Mouse (Mus musculus): ENCODE measurements around the gene Slc41a2.
A peak's percentile ranks its signal among the peaks of the same experiment; 100 is the strongest.

Slc41a2 gene

DNA sequence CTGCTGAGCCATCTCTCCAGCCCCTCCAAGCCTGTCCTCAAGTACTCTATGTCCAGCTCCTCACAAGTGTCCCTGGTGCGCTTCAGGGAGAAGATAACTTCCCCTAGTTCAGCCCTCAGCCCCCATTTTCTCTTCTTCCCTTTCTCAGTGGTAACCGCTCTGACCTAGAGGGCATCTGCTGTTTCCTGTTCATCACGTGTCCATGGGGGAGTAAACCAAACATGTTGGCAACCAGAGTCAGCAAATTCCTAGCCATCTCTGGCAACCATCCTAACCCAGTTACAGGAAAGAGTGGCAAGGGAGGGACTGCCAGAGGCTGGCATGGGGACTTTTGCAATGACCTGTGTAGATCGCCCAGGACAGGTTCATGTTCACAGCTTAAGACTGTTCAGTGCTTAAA lies 36.0 kb downstream of the Slc41a2 start:
- DNase-seq: peak; percentile 97

DNA sequence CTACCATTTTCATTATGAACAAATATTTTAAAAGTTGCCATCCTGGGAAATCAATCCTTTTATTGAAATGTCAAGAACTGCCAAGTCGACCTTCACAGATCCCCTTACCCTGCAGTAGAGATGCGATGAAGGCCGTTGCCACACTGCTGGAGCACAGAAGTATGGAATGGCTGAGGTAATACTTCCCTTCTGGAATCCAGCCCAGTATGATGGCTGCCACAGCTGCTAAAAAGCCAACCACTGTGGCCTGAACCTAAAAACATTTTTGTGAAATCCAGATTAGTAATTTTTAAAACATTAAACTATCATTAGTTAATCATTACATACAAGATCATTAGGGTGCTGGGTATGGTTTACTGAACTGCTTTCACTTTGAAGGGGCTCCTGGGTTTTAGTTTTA lies 36.6 kb downstream of the Slc41a2 start:
- DNase-seq: peak; percentile 74

DNA sequence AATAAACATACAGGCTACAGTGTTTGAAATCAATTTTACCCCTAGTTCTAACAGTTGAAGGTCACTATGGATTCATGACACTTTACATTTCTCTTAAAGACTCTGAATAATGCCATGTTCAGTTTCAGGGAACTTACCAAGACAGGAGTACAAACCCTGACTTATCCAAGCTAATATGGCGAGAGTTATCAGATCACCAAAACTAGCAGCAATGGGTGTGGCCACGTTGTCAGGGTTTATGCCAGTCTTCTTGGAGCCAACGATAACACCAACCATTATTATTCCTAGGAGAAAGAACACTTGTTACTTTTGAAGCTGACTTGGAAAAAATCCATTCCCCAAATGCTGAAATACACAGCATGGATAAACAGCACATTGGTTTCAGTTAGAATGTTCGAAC lies 40.7 kb downstream of the Slc41a2 start:
- peak; percentile 37 for DNase-seq

DNA sequence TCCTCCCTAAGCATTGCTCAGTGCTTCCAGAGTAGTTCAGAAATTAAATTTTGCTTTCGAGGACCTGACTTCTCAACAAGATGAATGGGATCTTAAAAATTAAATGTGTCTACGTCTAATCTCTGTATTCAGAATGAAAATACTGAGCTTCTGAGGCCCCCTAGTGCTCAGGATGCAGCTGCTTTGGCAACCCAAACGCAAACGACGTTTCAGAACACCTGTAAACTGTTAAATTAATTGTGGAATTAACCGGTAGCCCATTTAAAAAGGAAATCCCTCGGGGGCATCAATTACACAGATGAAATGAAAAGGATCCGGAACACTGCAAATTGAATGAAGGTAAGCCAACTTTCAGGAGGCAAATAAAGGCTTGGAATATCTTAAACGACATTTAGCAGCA lies 42.9 kb downstream of the Slc41a2 start:
- DNase-seq: no peak

DNA sequence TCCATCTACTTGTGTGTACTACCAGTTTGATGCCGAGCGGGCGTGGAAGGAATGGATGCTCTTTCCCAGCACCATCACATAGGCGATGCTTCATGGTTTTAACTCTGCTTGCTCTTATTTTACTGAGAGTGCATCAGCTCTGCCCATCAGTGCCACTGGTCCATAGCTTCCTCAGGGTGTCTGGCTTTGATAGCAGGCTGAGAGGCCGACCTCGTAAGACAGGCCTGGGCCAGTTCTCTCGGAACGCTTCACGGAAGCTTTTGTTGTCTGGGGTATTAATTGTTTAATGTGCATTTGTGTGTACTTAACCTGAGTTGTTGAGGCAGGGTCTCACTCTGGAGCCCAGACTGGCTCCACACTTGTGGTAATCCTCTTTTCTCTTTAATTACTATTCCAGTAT lies 44.3 kb downstream of the Slc41a2 start:
- peak; percentile 73 for DNase-seq

DNA sequence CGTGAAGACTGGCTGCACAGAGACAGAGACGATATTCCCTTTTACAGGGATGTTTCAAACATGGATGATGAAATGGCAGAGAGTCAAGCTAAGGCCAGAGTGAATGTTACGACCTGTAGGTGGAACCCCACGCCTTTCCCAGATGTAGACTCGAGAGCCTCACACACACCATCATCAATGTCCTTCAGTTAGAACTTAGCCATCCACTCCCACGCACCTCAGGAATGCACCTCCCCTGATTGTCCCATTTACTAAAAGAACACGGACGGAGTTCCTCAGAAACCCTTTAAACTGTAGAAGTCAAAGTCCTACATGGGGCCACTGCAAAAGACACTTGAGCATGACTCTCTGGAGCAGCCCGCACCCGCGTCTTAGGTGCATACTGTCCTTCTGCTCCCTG lies 46.0 kb downstream of the Slc41a2 start:
- DNase-seq: peak; percentile 52

DNA sequence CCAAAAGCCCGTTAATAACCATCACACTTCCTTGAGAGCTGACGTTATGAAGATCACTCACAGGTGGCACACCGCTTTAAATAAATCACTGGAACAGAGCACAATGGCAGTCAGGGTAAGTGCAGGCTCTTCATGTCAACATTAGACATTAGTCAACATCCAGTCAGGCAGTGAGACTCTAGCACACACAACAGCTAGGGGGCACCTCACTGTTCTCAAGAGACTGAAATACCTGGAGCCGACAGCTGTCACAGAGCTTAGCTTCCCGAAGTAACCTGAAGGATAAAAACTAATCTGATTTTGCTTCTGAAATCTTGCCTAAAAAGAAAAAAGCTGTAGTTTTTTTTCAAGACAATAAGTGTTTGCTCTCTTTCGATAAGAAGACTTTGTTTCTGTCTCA lies 49.9 kb downstream of the Slc41a2 start:
- peak; percentile 12 for DNase-seq

DNA sequence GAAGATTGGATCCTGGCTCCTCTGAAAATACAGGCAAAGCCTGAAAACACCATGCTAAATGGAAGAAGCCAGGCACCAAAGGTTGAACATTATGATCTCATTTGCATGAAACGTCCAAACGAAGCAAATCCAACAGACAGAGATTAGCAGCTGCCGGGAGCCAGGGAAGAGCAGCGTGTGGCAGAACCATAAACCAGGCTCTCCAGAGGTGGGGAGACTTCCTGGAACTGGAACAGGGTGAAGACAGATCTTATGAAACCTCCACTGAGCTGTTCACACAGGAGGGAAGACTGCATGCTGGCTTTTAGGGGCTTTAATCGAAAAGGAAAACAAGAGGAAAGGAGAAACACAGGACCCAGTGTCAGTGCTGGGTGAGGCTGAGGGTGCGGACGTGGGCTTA lies 51.3 kb downstream of the Slc41a2 start:
- peak; percentile 68 for DNase-seq

DNA sequence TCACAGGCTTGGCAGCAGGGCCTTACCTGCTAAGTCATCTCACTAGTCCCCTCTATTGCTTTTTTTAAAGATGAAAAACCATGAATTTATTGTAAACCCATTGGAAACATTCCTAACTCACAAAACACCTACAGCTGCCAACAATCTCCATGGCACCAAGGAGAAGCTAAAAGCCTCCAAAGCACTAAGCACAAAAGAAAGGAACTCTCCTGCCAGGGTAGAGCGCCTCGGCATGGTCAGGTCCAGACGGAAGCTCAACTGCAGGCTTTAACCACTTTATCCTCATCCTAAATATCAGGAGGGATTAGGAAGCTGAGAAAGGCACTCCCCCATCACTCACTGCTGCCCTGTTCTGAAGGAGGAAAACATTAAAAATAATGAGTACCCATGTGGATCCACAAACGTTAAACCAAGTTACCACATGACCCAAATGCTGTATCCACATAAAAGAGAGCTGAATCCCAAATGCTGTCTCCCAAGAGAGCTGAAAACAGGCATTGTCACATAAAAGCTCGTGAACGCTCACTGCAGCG lies 51.9 kb downstream of the Slc41a2 start:
- peak; percentile 36 for DNase-seq

DNA sequence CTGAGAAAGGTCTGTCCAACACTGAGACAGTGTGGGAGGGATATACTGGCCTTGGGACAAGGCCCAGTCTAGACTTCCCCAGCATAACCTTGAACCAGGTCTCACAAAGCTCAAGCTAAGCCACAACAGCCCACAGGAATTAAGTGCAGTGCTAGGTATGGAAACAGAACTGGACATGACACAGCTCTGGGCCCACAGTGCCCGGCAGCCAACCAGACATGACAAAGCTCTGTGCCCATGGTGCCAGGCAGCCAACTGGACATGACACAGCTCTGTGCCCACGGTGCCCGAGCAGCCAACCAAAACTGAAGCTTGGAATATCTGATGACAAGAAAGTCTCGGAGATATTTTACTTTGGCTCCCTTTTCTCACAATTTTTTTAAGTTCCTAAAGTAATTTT lies 52.8 kb downstream of the Slc41a2 start:
- peak; percentile 83 for DNase-seq

DNA sequence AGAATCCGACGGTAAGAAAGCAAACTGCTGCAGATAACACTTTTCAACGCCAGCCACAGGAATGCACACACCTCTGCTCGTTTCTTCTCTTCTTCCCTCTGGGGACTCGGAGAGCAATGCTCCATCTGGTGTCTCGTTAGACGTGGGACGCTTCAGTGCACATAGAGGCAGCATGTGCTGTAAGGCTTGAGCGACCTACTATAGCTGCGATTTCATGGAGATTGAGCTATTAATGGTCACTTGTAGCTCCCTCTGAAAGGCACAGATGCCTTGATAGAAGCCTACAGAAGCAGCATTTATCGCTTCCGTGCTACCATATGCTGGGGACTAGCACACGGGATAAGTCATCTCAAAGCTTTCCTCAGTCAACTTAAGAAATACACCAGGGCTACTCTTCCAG lies 71.0 kb downstream of the Slc41a2 start:
- DNase-seq: peak; percentile 43

DNA sequence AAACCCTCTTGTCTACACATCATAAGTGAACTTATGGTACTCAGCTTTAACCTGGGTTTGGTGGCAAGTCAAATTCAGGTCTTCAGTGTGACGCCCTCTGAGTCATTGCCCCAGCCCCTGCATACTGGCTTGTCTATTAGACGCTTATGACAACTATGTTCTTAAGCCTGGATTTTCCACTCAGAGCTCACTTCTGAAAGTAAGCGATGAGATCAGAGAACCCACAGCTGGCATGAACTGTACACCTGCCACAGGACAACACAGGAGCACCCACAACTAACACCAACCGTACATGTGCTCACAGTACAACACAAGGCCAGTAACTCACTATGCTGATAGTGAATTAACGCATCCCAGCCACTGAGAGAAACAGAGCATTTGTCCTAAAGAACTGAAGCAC lies 71.4 kb downstream of the Slc41a2 start:
- peak; percentile 34 for DNase-seq

DNA sequence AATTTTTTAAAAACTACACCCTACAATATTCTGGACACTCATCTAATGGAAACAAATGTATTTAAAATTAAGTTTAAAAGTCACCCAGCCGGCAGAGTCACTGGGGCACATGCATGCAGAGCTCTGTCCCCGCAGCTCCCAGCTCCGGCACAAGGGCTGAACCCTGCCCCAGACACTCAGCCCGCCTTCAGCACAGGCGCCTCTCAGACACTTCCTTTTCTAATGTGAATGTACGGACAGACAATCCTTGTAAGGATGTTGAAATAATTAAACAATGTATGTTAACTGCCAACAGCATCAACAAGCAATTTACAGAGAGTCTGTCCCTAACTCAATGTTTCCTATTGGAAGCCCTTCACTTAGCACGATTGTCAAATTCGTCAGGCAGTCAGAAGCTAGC lies 73.0 kb downstream of the Slc41a2 start:
- DNase-seq: peak; percentile 66

DNA sequence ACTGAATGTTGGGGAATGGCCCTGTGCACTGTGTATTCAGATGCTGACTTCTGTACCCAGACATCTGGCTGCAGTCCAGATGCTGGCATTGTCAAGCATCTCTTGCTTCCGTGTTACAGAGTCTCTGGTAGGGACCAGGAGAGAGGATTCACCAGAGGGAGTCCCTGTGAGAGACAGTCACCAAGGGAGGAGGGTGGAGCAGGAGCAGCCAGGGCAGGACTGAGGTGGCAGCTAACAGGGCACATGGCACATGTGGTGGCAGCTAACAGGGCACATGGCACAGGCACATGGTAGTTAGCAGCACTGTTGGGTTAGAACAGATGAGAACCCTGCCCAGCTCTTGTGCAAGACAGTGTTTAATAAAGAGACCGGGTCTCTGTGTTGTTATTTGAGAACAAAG lies 73.6 kb downstream of the Slc41a2 start:
- DNase-seq: peak; percentile 81

DNA sequence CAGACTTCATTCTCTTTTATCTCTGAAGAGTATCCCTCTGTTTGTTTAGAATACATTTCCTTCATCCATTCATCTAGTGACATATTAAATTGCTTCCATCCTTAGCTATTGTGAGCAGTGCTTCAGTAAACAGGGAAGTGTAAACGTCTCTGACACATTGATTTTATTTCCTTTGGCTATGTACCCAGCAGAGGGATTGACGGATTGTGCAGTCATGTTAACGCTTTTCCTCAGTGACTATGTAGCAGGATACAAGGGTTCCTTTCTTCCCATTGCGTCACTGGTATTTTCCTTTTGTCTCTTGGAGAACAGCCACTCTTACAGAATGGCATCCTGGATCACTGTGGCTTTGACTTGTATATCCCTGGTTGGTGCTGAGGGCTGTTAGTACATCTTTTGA lies 76.4 kb downstream of the Slc41a2 start:
- peak; percentile 6 for DNase-seq

DNA sequence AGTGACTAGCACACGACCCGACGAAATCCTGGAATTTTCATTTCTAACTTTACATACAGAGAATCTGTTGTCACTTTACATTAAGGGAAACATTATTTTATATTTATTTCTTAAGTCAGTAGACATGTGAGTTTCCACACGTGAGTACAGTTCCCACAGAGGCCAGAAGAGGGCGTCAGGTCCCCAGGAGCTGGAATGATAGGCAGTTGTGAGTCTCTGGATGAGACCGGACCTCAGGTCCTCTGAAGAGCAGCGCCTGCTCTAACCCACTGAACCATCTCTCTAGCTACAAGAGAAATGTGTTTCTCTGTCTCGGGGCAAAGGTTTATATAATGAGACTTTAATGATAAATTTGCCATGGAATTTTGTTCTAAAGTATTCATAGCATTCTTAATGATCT lies 86.3 kb downstream of the Slc41a2 start:
- no peak for DNase-seq

DNA sequence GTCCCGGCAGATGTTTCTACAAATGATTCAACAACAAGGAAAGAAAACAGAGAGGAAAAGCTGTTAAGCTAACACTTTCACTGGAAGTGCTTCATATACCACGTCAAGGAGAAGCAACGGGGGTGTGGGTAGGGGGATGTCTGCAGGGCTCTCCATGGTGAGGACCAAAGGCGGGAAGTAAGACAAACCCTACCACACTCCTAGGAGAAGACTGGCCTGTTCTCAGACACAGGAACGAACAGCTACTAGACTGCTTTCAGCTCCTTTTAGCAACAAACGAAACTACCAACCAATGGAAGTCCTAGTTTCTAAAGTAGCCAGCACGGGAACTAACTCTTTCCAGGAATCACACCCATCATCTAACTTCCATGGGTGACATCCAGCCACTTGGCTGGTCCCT lies 89.6 kb downstream of the Slc41a2 start:
- no peak for DNase-seq

DNA sequence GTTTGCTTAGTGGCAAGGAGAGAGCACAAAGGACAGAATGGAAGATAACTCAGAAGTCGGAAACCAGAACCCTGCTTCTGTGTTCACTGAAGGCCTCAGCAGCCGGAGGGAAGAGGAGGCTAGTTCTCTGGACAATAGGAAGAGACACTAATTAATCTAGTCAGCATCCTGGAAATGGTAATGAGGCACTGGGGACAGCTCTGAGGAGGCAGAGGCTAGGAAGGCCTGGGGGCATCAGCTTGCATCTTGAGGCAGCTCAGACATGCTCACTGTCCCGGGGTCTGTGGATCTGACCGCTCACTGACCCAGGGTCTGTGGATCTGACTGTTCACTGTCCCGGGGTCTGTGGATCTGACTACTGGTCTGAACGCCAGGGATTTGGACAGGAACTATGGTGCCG lies 92.0 kb downstream of the Slc41a2 start:
- DNase-seq: no peak

DNA sequence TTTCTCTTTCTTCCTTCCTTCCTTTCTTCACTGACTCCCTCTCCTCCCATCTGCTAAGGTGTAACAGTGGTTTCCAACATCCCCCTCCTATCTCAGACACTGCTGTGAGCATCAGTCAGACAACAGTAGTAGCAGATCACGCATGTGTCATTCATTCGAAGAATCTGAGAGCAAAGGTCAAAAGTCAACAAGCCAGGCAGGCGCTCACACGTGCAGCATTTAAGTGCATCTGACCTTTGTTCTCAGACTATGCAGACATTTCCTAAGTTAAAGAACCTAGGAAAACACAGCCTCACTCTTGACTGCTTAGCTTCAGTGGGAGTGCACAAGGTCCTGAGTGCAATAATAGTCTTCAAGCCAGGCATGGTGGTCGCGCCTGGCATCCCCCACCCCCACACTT lies 93.6 kb downstream of the Slc41a2 start:
- no peak for DNase-seq

DNA sequence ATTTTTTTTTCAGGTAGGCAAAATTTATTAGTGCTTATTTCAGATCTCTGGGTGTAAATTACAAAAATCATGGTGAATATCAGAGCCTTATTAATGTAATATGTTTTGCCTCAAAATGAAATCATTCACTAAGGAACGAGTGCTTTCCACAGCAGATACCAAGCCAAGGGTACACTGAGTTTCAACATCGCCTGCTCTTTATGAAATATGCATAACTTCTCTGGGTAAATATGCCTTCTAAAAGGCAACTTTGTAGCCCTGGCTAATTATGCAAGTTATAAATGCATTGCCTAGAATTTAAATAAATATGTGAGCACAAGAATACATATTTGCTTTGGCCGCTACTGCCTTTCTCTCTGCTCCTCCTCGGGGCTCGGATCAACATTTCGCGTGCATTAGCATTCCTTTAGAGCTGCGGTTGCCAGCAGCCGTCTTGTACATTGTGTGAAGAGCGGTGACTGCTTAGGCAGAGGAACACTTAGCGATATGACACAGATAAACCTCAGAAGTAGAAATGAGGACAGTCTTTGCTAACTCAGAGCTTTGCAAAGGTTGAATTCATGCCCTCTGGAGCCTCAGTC lies 95.5 kb downstream of the Slc41a2 start:
- DNase-seq: no peak

DNA sequence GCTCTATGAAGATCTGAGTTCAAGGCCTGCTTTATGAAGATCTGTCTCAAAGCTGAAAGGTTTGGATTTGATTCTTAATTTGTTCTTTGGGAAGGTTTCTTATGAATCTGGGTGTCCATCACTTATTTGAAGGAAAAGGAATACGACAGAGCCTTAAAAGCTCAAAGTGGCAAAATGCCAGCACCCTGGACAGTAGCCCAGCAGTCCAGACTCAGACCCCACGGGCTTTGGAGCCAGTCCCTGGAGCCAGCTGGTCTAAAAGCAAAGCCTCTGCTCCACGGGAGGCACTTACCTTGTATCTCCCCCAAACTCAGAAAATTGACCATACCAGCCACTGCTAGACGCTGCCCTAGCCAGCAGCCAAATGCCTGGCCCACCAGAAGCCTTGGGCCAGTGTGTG lies 103.3 kb downstream of the Slc41a2 start:
- no peak for DNase-seq

DNA sequence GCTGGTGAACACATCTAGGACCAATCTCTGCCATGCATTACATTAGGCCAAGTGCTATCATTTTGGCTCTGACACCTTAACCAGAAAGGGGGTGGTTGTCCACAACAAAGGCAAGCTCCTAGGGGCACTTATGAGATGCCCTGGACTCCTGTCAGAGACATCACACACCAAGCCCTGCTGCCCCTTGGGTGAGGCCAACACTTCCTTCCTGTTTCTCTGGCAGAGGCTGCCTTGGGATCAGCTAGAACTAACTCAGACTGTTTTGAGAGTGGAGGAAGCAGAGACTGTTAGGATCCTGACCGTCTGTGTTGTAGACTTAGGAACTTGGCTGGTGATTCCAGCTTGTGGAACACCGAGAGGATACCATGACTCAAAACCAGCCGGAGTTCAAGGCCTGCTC lies 103.7 kb downstream of the Slc41a2 start:
- DNase-seq: no peak

DNA sequence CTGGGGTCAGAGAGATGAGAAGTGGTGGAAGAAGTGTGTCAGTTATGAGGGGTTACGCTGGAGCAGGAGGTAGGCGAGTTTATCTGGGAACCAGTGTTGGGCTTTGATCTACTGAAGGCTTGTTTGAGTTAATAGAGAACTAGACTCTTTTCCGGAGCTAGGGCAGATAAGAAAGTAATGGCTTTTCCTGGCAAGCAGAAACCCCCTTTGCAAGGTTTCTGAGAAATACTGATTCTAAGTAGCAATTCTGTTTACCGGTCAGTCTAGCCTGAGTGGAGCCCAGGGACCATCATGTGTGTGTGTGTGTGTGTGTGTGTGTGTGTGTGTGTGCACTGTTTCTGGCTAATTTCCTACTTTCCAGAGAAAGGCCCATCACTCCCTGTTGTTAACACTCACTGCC lies 109.1 kb downstream of the Slc41a2 start:
- no peak for DNase-seq

DNA sequence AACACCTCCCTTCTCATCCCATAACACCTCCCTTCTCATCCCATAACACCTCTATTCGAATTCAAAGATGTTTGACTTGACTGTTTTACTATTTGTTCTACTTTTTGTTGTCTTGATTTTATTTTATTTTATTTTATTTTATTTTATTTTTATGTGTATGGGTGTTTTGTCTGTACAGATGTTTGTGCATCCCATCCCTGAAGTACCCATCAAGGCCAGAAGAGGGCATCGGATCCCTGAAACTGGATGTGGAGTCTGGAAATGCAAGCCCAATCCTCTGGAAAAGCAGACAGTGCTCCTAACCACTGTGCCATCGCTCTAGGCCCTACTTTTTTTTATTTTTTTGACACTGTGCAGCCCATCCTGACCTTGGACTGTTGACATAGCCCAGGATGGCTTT lies 112.7 kb downstream of the Slc41a2 start:
- DNase-seq: no peak

DNA sequence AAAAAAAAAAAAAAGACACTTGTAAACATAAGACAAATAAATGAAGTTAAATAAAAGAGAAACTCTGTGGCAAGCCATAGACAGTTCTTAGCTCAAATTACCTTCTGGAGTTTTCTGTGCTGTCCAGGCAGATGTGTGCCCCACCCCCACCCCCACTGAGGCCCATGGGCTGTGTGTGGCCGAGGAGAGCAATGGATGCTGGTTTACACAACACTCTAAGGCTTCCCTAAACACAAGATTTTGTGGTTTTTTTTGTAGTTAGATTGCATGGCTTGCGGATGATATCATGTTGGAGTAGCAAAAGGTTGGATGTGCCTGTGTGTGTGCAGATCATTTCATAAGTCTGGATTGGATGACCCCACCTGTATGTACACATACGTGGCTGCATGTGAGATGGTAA lies 116.8 kb downstream of the Slc41a2 start:
- DNase-seq: no peak

DNA sequence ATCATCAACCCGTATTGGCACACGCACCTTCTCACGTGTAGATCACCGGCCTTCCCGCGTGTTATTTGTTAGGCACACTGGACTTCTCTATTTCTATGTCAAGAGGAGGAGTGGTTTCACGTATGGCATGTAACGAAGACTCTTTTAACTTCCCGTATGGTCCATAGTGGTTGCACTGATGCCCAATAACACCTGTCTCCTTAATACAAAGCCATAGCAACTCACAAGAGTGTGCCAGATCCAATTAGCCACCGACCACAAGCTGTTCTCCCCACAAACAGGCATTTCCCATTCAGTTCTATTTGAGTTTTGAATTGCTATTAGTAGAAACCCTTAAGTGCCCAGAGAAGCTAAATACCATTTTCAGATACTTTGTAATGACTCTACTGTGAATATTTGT lies 117.5 kb downstream of the Slc41a2 start:
- DNase-seq: no peak
